In the genomic region with DNA sequence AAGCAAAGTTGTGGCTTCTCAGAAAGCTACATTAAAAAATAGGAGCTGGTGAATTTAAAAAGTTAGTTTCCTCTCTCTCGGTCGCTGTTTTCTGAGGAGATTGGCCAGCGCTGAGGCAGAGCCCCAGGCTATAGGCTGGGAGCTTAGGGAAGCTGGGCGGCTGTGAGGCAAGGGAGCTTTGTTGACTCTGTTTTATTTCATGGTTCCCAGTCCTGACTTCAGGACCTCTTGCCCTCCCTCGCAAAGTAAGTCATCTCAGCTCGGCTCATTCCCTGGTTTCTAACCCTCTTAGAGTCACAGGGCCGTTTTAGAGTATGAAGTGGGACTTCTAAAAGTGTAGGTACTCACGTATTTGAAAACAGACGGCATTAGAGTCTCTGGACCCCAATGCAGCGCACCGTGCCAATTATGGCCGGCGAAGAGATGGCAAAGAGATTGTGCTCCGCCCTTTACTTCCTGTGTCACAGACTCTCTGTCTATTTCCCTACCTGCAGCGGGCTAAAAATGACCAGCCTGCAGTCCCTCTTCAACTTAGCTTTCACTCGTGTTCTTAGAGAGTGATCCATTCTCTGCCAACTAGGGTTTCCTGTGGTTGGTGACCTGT, we compare ENCODE assay signal across 8 mouse cellular contexts. TPM values are rescaled to one million over a fixed set of nuclear protein-coding genes. Genes with fewer than 3 reads are reported as not detected.
DNase-seq lines count a peak whose midpoint lies in the region; ATAC-seq and TF ChIP-seq lines count a peak whose summit lies in the region.

No protein-coding gene starts in this region.

- no peak for TF ChIP-seq POLR2A in bone marrow macrophage, adult 2 months (IDR thresholded peaks at IDR 0.05; ENCODE audit: borderline replicate concordance, low read depth, low read length)

- ATAC-seq in heart, embryonic 15.5 days (replicated peaks; ENCODE audit: insufficient number of reproducible peaks, insufficient read depth, low FRiP score, low read depth), result no peak
- ATAC-seq in hindbrain, embryonic 13.5 days (ENCODE audit: low FRiP score), result no peak
- no peak for ATAC-seq in midbrain, embryonic 12.5 days (ENCODE audit: low FRiP score, low read depth)

- WGBS in heart, embryonic 15.5 days, result 24% methylated on average over 16 of the region's 16 CpGs
- 26% methylated on average over 16 of the region's 16 CpGs for WGBS in hindbrain, embryonic 13.5 days
- 25% methylated on average over 16 of the region's 16 CpGs for WGBS in midbrain, embryonic 12.5 days

- no peaks in the 10 kb centered on the region for H3K9me3 ChIP-seq in heart, embryonic 15.5 days (replicated peaks)
- no peaks in the 10 kb centered on the region for H3K9me3 ChIP-seq in hindbrain, embryonic 13.5 days
- H3K9me3 ChIP-seq in midbrain, embryonic 12.5 days, result no peaks in the 10 kb centered on the region

- H3K27me3 ChIP-seq in heart, embryonic 15.5 days, result no peaks in the 10 kb centered on the region
- H3K27me3 ChIP-seq in hindbrain, embryonic 13.5 days, result no peaks in the 10 kb centered on the region
- H3K27me3 ChIP-seq in midbrain, embryonic 12.5 days, result peaks cover 21% of the 10 kb centered on the region

- TF ChIP-seq CTCF in bone marrow macrophage, adult 2 months (IDR thresholded peaks at IDR 0.05; ENCODE audit: low read depth, low read length), result no peak

- peaks cover 55% of the 10 kb centered on the region for H3K4me1 ChIP-seq in heart, embryonic 15.5 days (replicated peaks)
- H3K4me1 ChIP-seq in bone marrow macrophage, adult 2 months (ENCODE audit: control insufficient read depth, insufficient read depth, low read length), result peaks cover 49% of the 10 kb centered on the region
- H3K4me1 ChIP-seq in hindbrain, embryonic 13.5 days (replicated peaks), result peaks cover 49% of the 10 kb centered on the region
- H3K4me1 ChIP-seq in midbrain, embryonic 12.5 days, result peaks cover 37% of the 10 kb centered on the region

- peak overlapping the region; percentile 94 for H3K4me2 ChIP-seq in heart, embryonic 15.5 days
- peak overlapping the region; percentile 87 for H3K4me2 ChIP-seq in hindbrain, embryonic 13.5 days
- H3K4me2 ChIP-seq in midbrain, embryonic 12.5 days (replicated peaks), result peak overlapping the region; percentile 90

- no peaks in the 10 kb centered on the region for H3K36me3 ChIP-seq in heart, embryonic 15.5 days
- no peaks in the 10 kb centered on the region for H3K36me3 ChIP-seq in hindbrain, embryonic 13.5 days
- H3K36me3 ChIP-seq in midbrain, embryonic 12.5 days, result no peaks in the 10 kb centered on the region

- peak overlapping the region; percentile 58 for H3K9ac ChIP-seq in heart, embryonic 15.5 days
- H3K9ac ChIP-seq in hindbrain, embryonic 13.5 days, result peak overlapping the region; percentile 72
- H3K9ac ChIP-seq in midbrain, embryonic 12.5 days (replicated peaks), result peak overlapping the region; percentile 64; the same call in 1 of the 2 replicates

- intact Hi-C loops in heart, postnatal 25 days (cut with DNase I), result no loop called here

- peak overlapping the region; percentile 59 for H3K4me3 ChIP-seq in heart, embryonic 15.5 days
- peak overlapping the region; percentile 81 for H3K4me3 ChIP-seq in bone marrow macrophage, adult 2 months (ENCODE audit: insufficient read depth, low read length)
- peak overlapping the region; percentile 63 for H3K4me3 ChIP-seq in hindbrain, embryonic 13.5 days
- peak overlapping the region; percentile 58 for H3K4me3 ChIP-seq in midbrain, embryonic 12.5 days

- peak overlapping the region; percentile 78 for H3K27ac ChIP-seq in heart, embryonic 15.5 days
- H3K27ac ChIP-seq in bone marrow macrophage, adult 2 months (ENCODE audit: insufficient read depth, low read depth, low read length), result peak overlapping the region; percentile 86
- H3K27ac ChIP-seq in hindbrain, embryonic 13.5 days, result peak overlapping the region; percentile 65
- H3K27ac ChIP-seq in midbrain, embryonic 12.5 days (replicated peaks), result peak overlapping the region; percentile 58

- DNase-seq in heart, postnatal 25 days (ENCODE audit: low spot score), result no peak
- DNase-seq in Muller cell, postnatal 12 days (ENCODE audit: inconsistent ontology term), result no peak
- DNase-seq in gastrocnemius, adult 18-20 months (ENCODE audit: low spot score), result no peak
- DNase-seq in frontal cortex, postnatal 14 days (ENCODE audit: low spot score in 2 of 2), result no peak

RNA-seq across cellular contexts. Expression of gene Rassf4, which starts 0.6 kb away (rescaled TPM):
- polyA plus RNA-seq in heart, embryonic 15.5 days (2015; fragmentation: Nextera tagmentation; extraction: Ambion mirVana), result 6.5 and 7.3 TPM in 2 replicates
- 1 to 10 TPM; 5.8 to 8.2 TPM for total RNA-seq in heart, postnatal 25 days (2021)
- 388 and 401 TPM in 2 replicates for polyA plus RNA-seq in bone marrow macrophage, adult 2 months (2012; ENCODE audit: insufficient read depth, insufficient read length, missing spikeins)
- 23.0 and 33.3 TPM in 2 replicates for polyA plus RNA-seq in hindbrain, embryonic 13.5 days (2015; fragmentation: Nextera tagmentation; extraction: Ambion mirVana)
- polyA plus RNA-seq in midbrain, embryonic 12.5 days (2016; fragmentation: Nextera tagmentation; extraction: Ambion mirVana), result 31.2 and 35.2 TPM in 2 replicates
- total RNA-seq in gastrocnemius, adult 18-20 months (2021), result 1 to 10 TPM; 1.4 to 1.8 TPM

RNA-seq across cellular contexts. Expression of gene Depp1, which starts 24.0 kb away (rescaled TPM):
- 45.9 and 54.2 TPM in 2 replicates for polyA plus RNA-seq in heart, embryonic 15.5 days (2015; fragmentation: Nextera tagmentation; extraction: Ambion mirVana)
- total RNA-seq in heart, postnatal 25 days (2021), result 10 to 100 TPM; 45.7 to 58.1 TPM
- polyA plus RNA-seq in bone marrow macrophage, adult 2 months (2012; ENCODE audit: insufficient read depth, insufficient read length, missing spikeins), result 0.61 TPM in 1 of 2 replicates, not detected in the other
- 8.0 and 9.2 TPM in 2 replicates for polyA plus RNA-seq in hindbrain, embryonic 13.5 days (2015; fragmentation: Nextera tagmentation; extraction: Ambion mirVana)
- polyA plus RNA-seq in midbrain, embryonic 12.5 days (2016; fragmentation: Nextera tagmentation; extraction: Ambion mirVana), result 4.2 and 7.1 TPM in 2 replicates
- total RNA-seq in gastrocnemius, adult 18-20 months (2021), result 10 to 100 TPM; 10.7 to 17.4 TPM

RNA-seq across cellular contexts. Expression of gene Tmem72, which starts 42.3 kb away (rescaled TPM):
- polyA plus RNA-seq in heart, embryonic 15.5 days (2015; fragmentation: Nextera tagmentation; extraction: Ambion mirVana), result 0.04 and 0.08 TPM in 2 replicates
- total RNA-seq in heart, postnatal 25 days (2021), result under 1 TPM in 1 of 2 experiments, not detected in 1; 0.03 TPM
- 0.09 TPM in 1 of 2 replicates, not detected in the other for polyA plus RNA-seq in bone marrow macrophage, adult 2 months (2012; ENCODE audit: insufficient read depth, insufficient read length, missing spikeins)
- 1.0 and 1.9 TPM in 2 replicates for polyA plus RNA-seq in hindbrain, embryonic 13.5 days (2015; fragmentation: Nextera tagmentation; extraction: Ambion mirVana)
- 0.08 and 0.13 TPM in 2 replicates for polyA plus RNA-seq in midbrain, embryonic 12.5 days (2016; fragmentation: Nextera tagmentation; extraction: Ambion mirVana)
- total RNA-seq in gastrocnemius, adult 18-20 months (2021), result under 1 TPM; 0.02 to 0.05 TPM

RNA-seq across cellular contexts. Expression of gene Zfp422, which starts 45.6 kb away (rescaled TPM):
- 74.8 and 81.6 TPM in 2 replicates for polyA plus RNA-seq in heart, embryonic 15.5 days (2015; fragmentation: Nextera tagmentation; extraction: Ambion mirVana)
- total RNA-seq in heart, postnatal 25 days (2021), result 10 to 100 TPM; 19.0 to 20.8 TPM
- 26.7 and 31.5 TPM in 2 replicates for polyA plus RNA-seq in bone marrow macrophage, adult 2 months (2012; ENCODE audit: insufficient read depth, insufficient read length, missing spikeins)
- polyA plus RNA-seq in hindbrain, embryonic 13.5 days (2015; fragmentation: Nextera tagmentation; extraction: Ambion mirVana), result 181 and 187 TPM in 2 replicates
- polyA plus RNA-seq in midbrain, embryonic 12.5 days (2016; fragmentation: Nextera tagmentation; extraction: Ambion mirVana), result 295 and 296 TPM in 2 replicates
- total RNA-seq in gastrocnemius, adult 18-20 months (2021), result 1 to 10 TPM; 6.7 to 7.2 TPM

Comparison
In these comparisons a context has a peak if more than half of its experiments do, and no peak if none do; other contexts are left out.
1. RNA of gene Rassf4, which starts 0.6 kb away (polyA plus RNA-seq): 388 to 401 TPM in bone marrow macrophage, adult 2 months; 31.2 to 35.2 TPM in midbrain, embryonic 12.5 days, 23.0 to 33.3 TPM in hindbrain, embryonic 13.5 days and 6.5 to 7.3 TPM in heart, embryonic 15.5 days; every median in the first group is over 10 times any median in the second.
2. Peak in every context shown above with its lines, with median percentiles within 50 percentile points of each other: H3K27ac ChIP-seq, H3K4me2 ChIP-seq, H3K4me3 ChIP-seq and H3K9ac ChIP-seq.